Mouse (Mus musculus) heart, embryonic 15.5 days (tissue): ENCODE data around the gene Wdr66. TPM values are rescaled to one million over a fixed set of nuclear protein-coding genes. Genes with fewer than 3 reads are reported as not detected.

Source experiments
- ATAC-seq: fragments of 200-750 bp; cut with Nextera tagmentation; replicated peaks from 2 replicates; pipeline ENCODE4 v1.8.0; 2017; ENCODE audit warnings: low read depth, moderate TSS enrichment; ENCODE audit not compliant: insufficient number of reproducible peaks, insufficient read depth, low FRiP score
- H3K27ac ChIP-seq: fragments of 300-500 bp; sonication (generic); 2 replicates; pipeline ENCODE4 v1.5.1; 2015; ENCODE audit warnings: mild to moderate bottlenecking, inconsistent platforms
- H3K27me3 ChIP-seq: fragments of 300-500 bp; sonication (generic); 2 replicates; pipeline ENCODE4 v1.6.1; 2015; ENCODE audit warnings: inconsistent platforms
- H3K36me3 ChIP-seq: fragments of 300-500 bp; sonication (generic); 2 replicates; pipeline ENCODE4 v1.6.1; 2015; ENCODE audit warnings: mild to moderate bottlenecking, inconsistent platforms
- H3K4me1 ChIP-seq: fragments of 300-500 bp; sonication (generic); replicated peaks from 2 replicates; pipeline ENCODE4 v1.6.1; 2015; ENCODE audit warnings: inconsistent platforms
- H3K4me2 ChIP-seq: fragments of 300-500 bp; sonication (generic); 2 replicates; pipeline ENCODE4 v1.6.1; 2015; ENCODE audit warnings: inconsistent platforms, mild to moderate bottlenecking, moderate library complexity
- H3K4me3 ChIP-seq: fragments of 300-500 bp; sonication (generic); 2 replicates; pipeline ENCODE4 v1.5.1; 2015; ENCODE audit warnings: mild to moderate bottlenecking, inconsistent platforms
- H3K9ac ChIP-seq: fragments of 300-500 bp; sonication (generic); 2 replicates; pipeline ENCODE4 v1.6.1; 2015; ENCODE audit warnings: mild to moderate bottlenecking, inconsistent platforms
- H3K9me3 ChIP-seq: fragments of 300-500 bp; sonication (generic); replicated peaks from 2 replicates; pipeline ENCODE4 v1.6.1; 2016; ENCODE audit warnings: inconsistent platforms
- WGBS: fragments of 180-500 bp; shearing (Covaris S2); methylation state at CpG from one replicate; pipeline ENCODE4 v1.1.7; 2015; ENCODE audit warnings: mixed read lengths; 5-methylcytosine and 5-hydroxymethylcytosine counted together
- polyA plus RNA-seq: library from polyadenylated mRNA; unstranded; fragments of >200 nt; fragmentation: Nextera tagmentation; extraction: Ambion mirVana; gene quantifications from 2 replicates; pipeline ENCODE4 v1.2.1, GENCODE M21; 2015

Gene Wdr66
- polyA plus RNA-seq, 1 experiment from 2014 or later: 3.5 TPM

- ATAC-seq: no peak
- no peak overlapping the region for H3K9ac ChIP-seq
- H3K36me3 ChIP-seq: no peaks in the 10 kb centered on the region
- H3K4me2 ChIP-seq: no peak overlapping the region
- no peak overlapping the region for H3K4me3 ChIP-seq
- no peaks in the 10 kb centered on the region for H3K27me3 ChIP-seq
- H3K4me1 ChIP-seq: peaks cover 18% of the 10 kb centered on the region
- WGBS: 88% methylated on average over 3 of the region's 3 CpGs
- no peaks in the 10 kb centered on the region for H3K9me3 ChIP-seq
- H3K27ac ChIP-seq: no peak overlapping the region
Observed at GRCm38 (mm10) chr5:123320136-123320535, 68.2 kb downstream of the Wdr66 start.

- Histone ChIP-seq H3K27ac (no peak overlapping the region), H3K9me3 (no peaks in the 10 kb centered on the region), H3K4me3 (no peak overlapping the region), H3K9ac (no peak overlapping the region), H3K4me1 (peaks cover 2% of the 10 kb centered on the region; the same call in 1 of the 2 replicates), H3K36me3 (no peaks in the 10 kb centered on the region), H3K27me3 (no peaks in the 10 kb centered on the region), H3K4me2 (no peak overlapping the region)
- no peak for ATAC-seq
- WGBS: 37% methylated on average over 15 of the region's 15 CpGs
Observed at GRCm38 (mm10) chr5:123324242-123324641, 72.3 kb downstream of the Wdr66 start.

- 61% methylated on average over 15 of the region's 15 CpGs for WGBS
- Histone ChIP-seq H3K36me3 (no peaks in the 10 kb centered on the region), H3K4me1 (peaks cover 2% of the 10 kb centered on the region; the same call in 1 of the 2 replicates), H3K27me3 (no peaks in the 10 kb centered on the region), H3K9ac (no peak overlapping the region), H3K9me3 (no peaks in the 10 kb centered on the region), H3K4me3 (no peak overlapping the region), H3K27ac (peak overlapping the region; percentile 45), H3K4me2 (no peak overlapping the region)
- no peak for ATAC-seq
Observed at GRCm38 (mm10) chr5:123326006-123326750, 74.3 kb downstream of the Wdr66 start.

- no peak for ATAC-seq
- Histone ChIP-seq H3K4me2 (no peak overlapping the region), H3K9ac (no peak overlapping the region), H3K4me1 (peaks cover 2% of the 10 kb centered on the region; the same call in 1 of the 2 replicates), H3K9me3 (no peaks in the 10 kb centered on the region), H3K27ac (peak overlapping the region; percentile 17; the same call in 1 of the 2 replicates), H3K36me3 (no peaks in the 10 kb centered on the region), H3K4me3 (no peak overlapping the region), H3K27me3 (no peaks in the 10 kb centered on the region)
- WGBS: 62% methylated on average over 9 of the region's 9 CpGs
Observed at GRCm38 (mm10) chr5:123326751-123327148, 74.8 kb downstream of the Wdr66 start.

GRCm38 (mm10) chr5:123327686-123328085, 75.8 kb downstream of the Wdr66 start:
- H3K36me3 ChIP-seq: no peaks in the 10 kb centered on the region
- 83% methylated on average over 8 of the region's 8 CpGs for WGBS
- H3K4me2 ChIP-seq: no peak overlapping the region
- H3K4me3 ChIP-seq: no peak overlapping the region
- H3K4me1 ChIP-seq: peaks cover 2% of the 10 kb centered on the region; the same call in 1 of the 2 replicates
- ATAC-seq: no peak
- H3K9me3 ChIP-seq: no peaks in the 10 kb centered on the region
- no peaks in the 10 kb centered on the region for H3K27me3 ChIP-seq
- H3K27ac ChIP-seq: no peak overlapping the region
- H3K9ac ChIP-seq: no peak overlapping the region

- H3K36me3 ChIP-seq: no peaks in the 10 kb centered on the region
- H3K4me2 ChIP-seq: no peak overlapping the region
- no peak for ATAC-seq
- WGBS: 74% methylated on average over 6 of the region's 6 CpGs
- H3K9ac ChIP-seq: no peak overlapping the region
- no peak overlapping the region for H3K4me3 ChIP-seq
- no peaks in the 10 kb centered on the region for H3K4me1 ChIP-seq
- no peaks in the 10 kb centered on the region for H3K9me3 ChIP-seq
- H3K27me3 ChIP-seq: no peaks in the 10 kb centered on the region
- no peak overlapping the region for H3K27ac ChIP-seq
Observed at GRCm38 (mm10) chr5:123333566-123333965, 81.7 kb downstream of the Wdr66 start.

- H3K36me3 ChIP-seq: no peaks in the 10 kb centered on the region
- no peaks in the 10 kb centered on the region for H3K4me1 ChIP-seq
- ATAC-seq: no peak
- no peak overlapping the region for H3K4me2 ChIP-seq
- H3K27me3 ChIP-seq: no peaks in the 10 kb centered on the region
- H3K9me3 ChIP-seq: no peaks in the 10 kb centered on the region
- no peak overlapping the region for H3K27ac ChIP-seq
- no peak overlapping the region for H3K4me3 ChIP-seq
- H3K9ac ChIP-seq: no peak overlapping the region
- 63% methylated on average over 4 of the region's 4 CpGs for WGBS
Observed at GRCm38 (mm10) chr5:123336205-123336961, 84.5 kb downstream of the Wdr66 start.

GRCm38 (mm10) chr5:123338463-123338862, 86.6 kb downstream of the Wdr66 start:
- Histone ChIP-seq H3K4me2 (no peak overlapping the region), H3K9me3 (no peaks in the 10 kb centered on the region), H3K9ac (no peak overlapping the region), H3K4me3 (no peak overlapping the region), H3K27me3 (no peaks in the 10 kb centered on the region), H3K36me3 (no peaks in the 10 kb centered on the region), H3K4me1 (peaks cover 3% of the 10 kb centered on the region), H3K27ac (no peak overlapping the region)
- no peak for ATAC-seq
- WGBS: 63% methylated on average over 3 of the region's 3 CpGs

- Histone ChIP-seq H3K36me3 (no peaks in the 10 kb centered on the region), H3K27me3 (no peaks in the 10 kb centered on the region), H3K4me1 (peaks cover 28% of the 10 kb centered on the region), H3K4me3 (peak within 1 kb of the TSS; percentile 88), H3K27ac (peak within 1 kb of the TSS; percentile 97), H3K9ac (peak within 1 kb of the TSS; percentile 90), H3K4me2 (peak within 1 kb of the TSS; percentile 91), H3K9me3 (no peaks in the 10 kb centered on the region)
- ATAC-seq: peak; percentile 82
- WGBS: 1% methylated on average over 69 of the region's 69 CpGs
Observed at GRCm38 (mm10) chr5:123343707-123344627, 92.1 kb downstream of the Wdr66 start, which contains the start of gene Bcl7a. Bcl7a (plus strand) TSS chr5:123343834.

- peaks cover 33% of the 10 kb centered on the region for H3K4me1 ChIP-seq
- no peaks in the 10 kb centered on the region for H3K9me3 ChIP-seq
- H3K27ac ChIP-seq: peak overlapping the region; percentile 97
- ATAC-seq: peak; percentile 21
- peak overlapping the region; percentile 88 for H3K4me3 ChIP-seq
- H3K36me3 ChIP-seq: no peaks in the 10 kb centered on the region
- H3K9ac ChIP-seq: peak overlapping the region; percentile 90
- no peaks in the 10 kb centered on the region for H3K27me3 ChIP-seq
- peak overlapping the region; percentile 91 for H3K4me2 ChIP-seq
- under 1% methylated on average over 51 of the region's 51 CpGs for WGBS
Observed at GRCm38 (mm10) chr5:123344628-123344962, 92.7 kb downstream of the Wdr66 start.
